Mouse (Mus musculus): Measurements from ENCODE around the gene Eea1.

The Eea1 gene

DNA sequence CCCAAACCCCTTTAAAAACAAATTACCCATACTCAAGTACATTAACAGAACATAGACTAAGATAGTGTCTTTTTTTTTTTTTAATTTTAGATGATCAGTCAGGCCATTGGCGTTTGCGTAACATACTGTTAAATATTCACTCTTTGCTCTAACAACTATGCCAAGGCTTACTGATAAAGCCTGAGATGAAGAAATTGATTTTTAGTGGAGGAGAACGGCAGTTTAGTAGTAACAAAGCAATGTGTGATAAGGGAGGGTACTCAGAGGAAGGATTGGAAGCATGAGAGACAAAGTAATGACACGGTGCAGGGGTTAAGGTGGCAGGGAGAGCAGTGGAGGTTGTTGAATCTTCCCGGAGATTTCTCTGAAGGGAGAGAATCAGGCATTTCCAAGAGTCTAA is 9.7 kb downstream of the Eea1 start:
- DNase-seq: no peak

DNA sequence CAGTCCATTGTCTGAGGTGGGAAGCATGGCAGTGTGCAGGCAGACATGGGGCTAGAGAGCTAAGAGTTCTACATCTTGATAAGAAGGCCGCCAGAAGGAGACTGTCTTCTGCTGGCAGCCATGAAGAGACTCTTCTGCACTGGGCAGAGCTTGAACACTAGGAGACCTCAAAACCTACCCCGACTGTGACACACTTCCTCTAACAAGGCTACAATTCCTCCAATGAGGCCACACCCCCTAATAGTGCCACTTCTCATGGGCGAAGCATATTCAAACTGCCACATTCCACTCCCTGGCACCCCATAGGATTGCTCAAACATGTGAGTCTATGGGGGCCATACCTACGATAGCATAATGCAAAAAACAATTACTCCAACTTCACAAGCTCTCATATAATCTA is 10.3 kb downstream of the Eea1 start:
- no peak for DNase-seq

DNA sequence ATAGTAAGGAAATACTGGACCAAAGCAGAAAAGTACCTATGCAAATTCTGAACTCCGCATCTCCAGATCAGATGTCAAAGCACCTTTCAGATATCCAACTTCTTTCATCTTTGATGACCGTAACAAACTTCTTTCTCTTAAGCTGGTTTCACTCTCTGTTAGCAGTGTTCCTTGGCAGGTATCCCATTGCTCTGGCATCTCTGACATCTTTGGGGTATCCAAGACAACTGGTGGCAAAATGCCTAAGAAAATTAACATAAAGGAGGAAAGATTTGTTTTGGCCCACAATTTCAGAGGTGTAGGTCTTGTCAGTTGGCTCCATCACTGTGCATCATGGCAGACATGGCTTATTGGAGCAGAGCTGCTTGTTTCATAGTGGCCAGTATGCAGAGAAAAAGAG is 10.9 kb downstream of the Eea1 start:
- DNase-seq: no peak

DNA sequence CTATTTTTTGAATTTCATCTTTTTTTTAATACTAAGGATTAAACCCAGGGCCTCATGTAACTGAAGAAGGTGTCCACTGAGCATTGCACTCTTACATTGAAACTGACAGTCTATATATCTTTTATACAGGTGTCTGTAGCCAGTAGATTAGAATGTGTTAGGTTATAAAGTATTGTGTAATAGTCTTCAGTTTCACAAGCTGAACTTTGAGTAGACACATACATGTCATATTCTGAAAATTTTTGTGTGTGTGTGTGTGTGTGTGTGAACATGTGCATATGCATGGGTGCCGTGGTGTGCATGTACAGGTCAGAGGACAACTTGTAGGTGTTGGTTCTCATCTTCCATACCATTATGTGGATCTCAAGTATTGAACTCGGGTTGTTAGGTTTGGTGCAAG is 16.2 kb downstream of the Eea1 start:
- no peak for DNase-seq

DNA sequence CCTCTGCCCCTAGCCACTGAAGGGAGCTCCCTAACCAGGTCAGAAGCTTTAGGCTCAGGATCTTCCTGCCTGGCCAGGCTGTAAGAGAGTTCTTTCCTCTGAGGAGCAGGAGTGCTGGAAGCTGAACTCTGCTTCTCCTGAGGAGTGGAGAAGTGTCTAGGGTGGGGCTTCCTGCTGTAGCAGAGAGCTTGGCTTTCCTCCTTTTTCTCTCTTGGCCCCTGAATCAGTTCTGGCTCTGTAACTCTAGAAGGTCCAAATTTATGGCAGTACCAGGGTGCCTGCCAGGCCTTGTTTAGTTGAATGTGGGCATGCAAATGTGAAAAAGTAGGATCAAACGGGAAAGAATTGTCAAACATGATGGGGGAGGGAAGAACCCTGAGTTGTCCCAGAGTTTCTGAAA is 17.1 kb downstream of the Eea1 start:
- DNase-seq: no peak

DNA sequence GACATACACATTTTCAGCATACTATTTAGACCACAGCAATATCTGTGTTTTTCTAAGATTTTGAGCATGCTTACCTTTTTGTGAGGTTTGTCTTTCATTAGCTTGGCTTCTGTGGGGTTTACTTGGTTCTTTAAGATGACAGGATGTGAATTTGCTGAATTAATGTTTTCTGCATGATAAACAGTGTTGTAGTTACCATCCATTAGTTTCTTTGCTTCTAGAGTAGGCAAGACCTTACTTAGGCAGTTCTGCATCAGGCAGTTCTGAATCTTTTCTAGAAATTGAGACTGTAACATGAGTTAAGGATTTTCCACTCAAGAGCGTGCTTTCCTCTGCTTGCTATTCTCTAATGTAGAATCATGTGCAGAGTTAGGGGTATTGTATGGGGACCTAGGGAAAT is 24.2 kb downstream of the Eea1 start:
- DNase-seq: no peak

DNA sequence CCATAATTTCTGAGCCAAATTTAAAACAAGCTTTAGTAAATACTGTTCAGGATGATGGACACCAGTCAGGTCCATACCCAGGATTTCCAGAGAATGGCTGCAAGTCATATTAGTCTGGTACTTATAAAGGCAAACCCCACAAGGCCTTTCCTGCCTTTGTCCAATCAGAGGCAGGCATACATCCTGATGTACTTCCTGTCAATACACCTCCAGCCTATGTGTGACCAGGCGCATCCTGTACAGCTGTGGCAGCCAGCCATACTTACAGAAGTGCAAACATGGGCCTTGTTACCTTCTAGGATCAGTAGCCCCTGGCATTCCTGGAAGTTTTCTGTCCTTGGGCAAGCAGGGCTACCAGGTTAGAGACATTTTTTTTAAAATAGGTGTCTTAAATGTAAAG is 29.2 kb downstream of the Eea1 start:
- no peak for DNase-seq

DNA sequence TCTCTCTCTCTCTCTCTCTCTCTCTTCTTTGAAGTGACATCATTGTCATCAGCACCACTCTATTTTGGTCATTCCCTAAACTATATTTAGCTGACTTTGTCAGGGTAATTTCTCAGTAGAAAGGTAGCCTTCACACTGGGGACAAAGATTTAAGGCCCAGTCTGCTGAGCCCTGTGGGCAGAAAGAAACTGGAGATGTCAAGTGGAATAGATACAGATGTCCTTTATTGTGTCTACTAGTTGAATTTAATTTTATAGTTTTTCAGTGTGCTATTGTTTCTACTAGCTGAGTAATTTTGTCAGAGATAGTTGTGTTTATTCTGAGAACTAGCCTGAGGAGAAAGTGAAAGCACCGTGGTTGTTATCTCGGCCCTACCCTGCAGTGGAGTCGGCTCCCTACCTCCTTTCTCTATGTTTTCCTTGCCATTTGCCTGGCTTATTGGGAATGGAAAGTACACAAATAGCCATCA is 30.3 kb downstream of the Eea1 start:
- DNase-seq: no peak

DNA sequence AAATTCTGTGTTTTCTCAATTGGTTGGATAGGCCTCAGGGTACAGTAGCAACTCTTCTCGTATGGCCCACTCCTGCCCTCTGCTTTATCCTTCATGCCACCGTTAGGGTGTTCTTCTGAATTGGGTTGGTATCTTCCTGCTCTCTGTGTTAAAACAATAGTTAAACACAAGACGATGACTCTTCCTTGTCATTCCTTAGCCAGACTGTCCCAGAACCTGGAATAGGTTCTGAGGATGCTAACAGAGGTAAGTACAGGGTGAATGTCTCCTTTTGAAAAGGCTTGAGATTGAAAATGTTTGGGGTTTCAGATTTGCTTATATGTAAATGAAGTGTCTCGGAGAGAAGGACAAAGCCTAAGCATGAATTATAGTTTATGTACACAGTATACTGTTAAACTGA is 30.9 kb downstream of the Eea1 start:
- no peak for DNase-seq

DNA sequence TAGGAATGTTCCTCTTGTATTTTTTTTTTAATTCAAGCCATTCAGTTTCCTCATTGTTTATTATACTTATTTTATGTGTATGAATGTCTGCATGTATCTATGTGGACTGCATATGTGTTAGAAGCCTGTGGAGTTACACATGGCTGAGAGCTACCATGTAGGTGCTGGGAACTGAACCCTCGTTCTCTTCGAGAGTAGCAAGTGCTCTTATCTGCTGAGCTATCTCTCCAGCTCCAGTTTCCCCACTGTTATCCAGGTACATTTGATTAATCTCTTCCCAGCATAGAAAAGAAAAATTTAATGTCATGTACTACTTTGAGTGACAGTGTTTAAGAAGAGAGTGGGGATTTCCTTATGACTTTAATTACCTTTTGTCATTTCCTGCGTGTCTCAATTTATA is 31.5 kb downstream of the Eea1 start:
- no peak for DNase-seq

DNA sequence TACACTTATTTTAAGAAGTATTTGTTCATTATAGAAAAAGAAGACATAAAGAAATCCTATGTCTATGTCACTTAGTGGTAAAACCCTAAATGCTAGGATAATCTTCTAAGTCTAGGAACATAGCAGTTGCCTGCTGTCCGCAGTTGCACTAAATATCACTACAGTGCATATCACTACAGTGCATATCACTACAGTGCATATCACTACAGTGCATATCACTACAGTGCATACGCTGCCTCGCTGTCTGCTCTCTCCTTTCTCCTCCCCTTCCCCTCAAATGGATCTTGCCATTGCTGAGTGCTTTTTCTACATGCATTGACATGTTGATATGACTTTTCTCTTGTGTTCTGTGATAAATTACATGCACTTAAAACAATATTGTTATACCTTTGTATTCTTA is 34.0 kb downstream of the Eea1 start:
- DNase-seq: no peak

DNA sequence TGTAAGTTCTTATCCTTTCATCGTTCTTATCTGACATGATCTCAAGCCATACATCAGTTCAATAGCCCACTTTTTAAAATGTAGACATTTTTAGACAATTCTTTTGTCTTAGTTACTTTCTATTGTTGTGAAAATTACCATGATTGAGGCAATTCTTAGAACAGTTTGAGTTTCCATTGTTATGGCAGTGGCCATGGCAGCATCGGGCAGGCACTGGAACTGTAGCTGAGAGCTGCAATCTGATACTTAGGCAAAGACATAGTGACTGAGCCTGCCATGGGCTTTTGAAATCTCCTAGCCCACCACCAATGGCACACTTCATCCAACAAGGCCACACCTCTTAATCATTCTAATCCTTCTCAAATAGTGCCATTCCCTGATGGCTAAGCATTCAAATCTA is 36.3 kb downstream of the Eea1 start:
- no peak for DNase-seq

DNA sequence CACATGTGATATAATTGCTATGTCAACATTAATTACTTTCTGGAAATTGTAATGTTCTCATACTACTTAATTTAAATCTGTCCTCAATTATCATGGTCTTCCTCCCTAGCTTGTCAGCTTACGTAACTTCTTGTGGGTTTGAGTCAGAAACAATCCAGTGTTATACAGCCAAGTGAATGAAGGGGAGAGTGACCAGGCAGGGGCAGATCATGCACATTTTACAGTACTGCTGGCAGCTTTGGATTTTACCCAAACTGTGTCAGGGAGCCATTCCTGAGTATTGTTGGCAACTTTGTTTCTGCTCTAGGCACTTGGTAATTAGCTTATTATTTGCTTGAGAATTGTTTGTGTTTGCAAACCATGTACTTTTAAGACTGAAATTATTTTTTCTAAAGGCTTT is 49.3 kb downstream of the Eea1 start:
- no peak for DNase-seq

DNA sequence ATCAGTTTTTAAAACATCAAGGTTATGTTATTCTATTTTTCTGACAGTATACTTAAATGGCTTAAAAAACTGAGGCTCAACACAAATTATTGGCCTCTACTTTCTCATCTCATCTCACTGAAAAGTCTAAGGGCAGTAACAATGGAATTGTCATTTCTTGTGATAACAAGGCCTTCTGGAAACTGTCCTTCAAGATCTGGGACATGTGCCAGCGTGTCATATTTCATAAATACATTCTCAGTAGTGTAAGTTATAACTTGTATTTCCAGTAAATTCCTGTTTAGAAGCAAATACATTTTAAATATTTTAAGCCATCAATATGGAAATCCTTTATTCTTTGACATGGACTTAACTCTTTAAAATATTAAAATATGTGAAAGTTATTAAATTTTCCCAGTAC is 50.7 kb downstream of the Eea1 start:
- no peak for DNase-seq

DNA sequence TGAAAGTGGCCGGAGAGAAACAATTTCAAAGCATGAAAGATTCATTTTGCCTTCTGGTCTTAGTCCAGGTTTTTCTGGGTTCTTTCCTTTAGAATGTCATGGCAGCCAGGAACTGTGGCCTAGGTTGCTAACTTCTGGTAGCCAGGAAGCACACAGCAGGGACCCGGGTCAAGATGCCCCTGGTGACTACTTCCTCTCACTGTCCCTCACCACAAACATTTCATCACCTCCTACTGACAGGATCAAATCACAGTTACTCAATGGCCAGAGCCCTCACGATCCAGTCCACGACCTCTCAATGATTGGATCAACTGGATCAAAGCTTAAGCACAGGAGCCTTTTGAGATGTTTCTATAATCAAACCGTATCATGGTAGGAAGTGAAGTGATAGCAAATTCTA is 60.5 kb downstream of the Eea1 start:
- no peak for DNase-seq

DNA sequence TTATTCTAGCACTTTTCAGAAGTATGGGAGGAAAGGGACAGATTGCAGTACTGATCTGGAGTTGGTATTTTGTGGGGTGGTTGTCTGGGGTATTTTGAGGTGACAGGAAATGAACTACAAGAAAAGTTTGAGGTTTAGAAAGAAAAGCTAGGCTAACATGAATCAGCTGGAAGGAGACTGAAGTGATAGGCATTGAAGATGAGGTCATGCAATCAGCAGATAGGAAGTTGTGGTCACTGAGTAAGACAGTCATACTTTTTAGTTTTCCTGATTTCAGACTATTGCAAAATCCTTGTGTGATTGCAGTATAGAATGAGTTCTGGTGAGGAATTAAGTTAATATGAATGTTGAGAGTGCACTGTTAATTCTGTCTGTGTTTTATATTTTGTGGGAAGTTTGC is 75.3 kb downstream of the Eea1 start:
- no peak for DNase-seq

DNA sequence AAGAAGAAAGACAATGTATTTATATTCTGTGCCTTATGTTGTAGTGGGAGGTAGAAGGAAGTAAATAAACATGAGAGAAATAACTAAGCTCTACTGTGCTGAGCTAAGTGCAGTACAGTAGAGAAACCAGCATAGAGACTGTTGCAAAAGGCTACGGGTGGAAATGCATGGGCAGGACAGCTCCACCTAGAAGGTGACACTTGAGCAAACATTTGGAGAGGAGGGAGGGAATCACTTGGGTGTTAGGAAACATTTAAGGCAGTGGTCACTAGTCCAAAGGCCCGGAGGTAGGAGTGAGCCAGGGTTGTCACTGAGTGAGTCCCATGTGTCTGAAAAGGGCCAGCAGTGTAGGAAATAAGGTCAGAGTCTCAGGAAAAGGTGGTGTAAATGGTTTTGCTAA is 77.0 kb downstream of the Eea1 start:
- no peak for DNase-seq

DNA sequence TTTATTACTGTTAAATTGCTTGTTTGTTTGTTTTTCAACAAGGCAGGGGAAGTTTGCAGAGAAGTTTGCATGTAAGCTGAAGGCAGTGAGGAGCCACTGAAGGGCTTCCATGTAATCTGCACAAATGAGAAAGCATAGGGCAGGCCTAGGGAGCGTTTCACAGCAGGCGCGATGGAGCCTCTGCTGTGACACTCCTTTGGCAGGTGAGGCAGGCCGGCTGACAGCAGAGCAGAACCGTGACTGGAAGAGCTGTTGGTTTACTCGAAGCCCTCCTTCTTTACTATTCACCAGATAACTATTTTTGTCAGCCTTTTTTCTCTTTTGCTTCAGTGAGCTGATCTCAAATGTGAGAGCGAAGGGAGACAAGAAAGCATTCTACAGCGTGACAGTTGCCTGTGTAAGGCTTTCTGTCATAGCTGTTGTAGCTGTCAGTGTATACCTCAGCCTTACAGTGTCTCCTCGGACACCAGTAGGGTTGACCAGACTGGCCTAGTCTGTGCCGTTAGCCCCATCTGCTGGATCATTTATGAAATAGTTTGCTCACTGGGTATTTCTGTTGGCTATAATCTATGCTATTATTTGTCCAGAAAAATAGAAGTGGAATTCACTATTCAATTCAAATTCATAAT is 93.0 kb downstream of the Eea1 start:
- DNase-seq: peak; percentile 22

DNA sequence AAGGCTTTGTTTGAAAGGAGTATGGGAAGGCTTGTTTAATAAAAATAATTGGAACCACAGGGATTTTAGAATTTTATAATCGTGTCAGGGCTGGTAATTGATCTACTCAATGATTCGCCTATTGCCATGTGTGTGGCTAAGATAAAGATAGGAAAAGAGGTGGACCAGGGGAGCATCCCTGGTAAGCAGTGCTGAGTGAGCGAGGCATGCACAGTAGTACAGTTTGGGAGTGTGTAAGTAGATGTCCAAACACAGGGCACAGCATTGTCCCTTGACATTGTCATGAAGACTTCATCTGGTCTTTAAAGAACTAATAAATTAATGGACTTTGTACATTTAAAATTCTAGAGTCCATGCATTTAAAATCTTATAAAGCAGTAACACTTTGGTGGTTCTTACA is 93.7 kb downstream of the Eea1 start:
- DNase-seq: no peak

DNA sequence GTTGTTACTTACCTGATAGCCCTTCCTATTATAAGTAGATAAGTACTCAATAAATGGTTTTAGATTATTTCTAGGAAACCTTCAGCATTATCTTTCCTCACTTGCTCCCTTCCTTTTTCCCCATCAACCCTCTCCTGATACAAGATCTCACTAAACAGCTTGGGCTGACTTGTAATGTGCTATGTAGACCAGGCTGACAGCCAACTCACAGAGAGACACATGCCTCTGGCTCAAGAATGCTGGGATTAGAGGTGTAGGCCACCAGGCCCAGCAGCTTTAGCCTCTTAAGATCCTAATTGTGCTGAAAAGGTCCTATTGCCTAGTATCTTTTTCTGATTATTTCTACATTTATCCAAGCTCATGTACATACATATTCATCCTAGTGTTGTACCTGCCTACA is 95.5 kb downstream of the Eea1 start:
- DNase-seq: no peak

DNA sequence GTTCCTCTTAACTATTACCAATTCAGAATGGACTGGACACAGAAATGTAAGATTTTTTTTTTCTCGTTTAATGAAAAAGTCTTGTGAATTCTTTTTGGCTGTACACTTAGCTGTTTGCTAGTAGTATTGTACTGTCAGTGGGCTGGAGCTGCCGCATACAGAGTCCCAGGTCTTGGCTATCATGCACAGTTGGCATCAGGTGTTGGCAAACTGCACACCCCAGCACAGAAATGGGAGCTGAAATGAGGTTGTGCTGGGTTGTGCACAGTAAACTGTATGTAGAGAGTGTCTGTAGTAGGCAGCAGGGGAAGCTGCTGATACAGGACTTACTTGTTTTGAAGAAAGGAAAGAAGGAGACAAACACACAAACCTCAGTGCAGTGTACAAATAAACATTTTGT is 103.8 kb downstream of the Eea1 start:
- no peak for DNase-seq

DNA sequence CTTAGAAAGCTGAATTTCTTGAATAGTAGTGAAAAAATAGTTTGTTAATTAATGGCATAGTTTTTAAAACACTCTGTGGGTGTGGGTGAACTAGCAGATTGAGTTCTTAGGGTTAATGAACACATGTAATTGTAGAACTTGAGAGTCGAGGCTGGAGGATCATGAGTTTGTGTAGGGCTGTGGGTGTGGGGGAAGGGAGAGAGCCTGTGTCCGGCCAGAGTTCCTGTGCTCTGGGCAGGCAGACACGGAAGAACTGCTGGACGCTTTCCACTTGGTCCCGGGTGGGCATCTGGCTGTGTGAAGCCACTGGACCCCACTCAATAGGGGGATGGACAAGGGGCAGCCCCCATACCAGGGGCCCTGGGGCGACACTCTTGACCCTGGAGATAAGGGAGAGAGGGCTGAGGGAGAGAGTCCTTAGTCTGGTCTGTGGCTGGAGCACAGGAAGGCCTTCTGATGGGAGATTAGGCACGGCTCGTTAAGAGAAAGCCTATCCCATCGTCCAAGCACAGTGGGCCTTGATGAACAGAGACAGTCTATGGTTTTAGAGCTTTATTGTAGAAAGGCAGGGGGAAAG is 107.6 kb downstream of the Eea1 start:
- DNase-seq: no peak

DNA sequence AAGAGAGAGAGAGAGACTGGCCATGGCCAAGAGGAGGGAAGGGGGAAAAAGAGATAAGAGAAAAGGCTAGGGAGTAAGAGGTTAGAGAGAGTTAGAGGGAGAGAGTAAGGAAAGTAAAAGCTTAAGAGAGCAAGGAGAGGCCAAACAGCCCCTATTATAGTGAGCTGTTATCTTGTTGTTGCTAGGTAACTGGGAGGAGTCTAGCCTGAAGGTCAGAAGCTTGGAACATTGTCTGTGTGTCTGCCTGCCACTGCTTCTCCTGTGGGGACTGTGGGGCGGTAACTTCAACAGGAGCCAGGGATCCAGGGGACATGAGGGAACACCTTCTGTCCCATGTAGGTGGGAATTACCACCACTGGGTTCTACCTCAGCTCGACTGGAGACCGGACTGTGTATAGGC is 108.1 kb downstream of the Eea1 start:
- DNase-seq: no peak

DNA sequence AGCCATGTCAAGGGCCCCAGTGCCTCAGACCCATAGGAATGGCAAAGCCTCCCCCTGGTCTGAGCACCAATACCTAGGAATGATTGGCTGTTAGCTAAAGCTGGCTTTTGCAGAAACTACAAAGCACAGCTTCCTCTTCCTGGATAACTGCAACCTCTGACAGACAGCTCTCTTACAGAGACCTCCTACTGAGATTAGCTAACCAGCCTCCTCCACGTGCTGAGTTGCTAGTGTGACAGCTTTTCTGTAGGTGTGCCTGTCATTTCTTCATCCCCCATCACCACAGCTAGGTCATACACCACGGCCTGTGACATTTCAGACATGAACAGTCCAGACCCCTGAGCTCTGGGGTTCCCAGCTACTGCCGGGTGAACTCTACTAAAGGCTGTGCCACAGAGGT is 126.9 kb downstream of the Eea1 start:
- no peak for DNase-seq

DNA sequence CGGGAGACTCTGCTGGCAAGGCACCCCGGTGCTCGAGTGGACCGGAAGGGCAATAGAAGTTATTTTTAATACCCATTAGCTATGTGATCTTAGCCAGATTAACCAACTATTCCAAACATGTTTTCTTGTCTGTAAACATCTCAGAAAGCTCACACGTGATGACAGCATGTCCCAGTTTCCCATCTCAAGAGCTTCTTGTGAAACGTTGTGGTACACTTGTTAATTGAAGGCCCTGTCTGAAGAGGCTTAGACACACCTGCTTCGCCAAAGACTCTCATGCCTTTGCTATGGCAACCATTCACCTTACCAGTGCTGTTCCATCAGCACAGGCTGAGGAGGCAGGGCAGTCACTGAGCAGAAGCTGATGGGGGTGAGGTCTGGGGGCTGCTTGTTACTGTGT is 133.9 kb downstream of the Eea1 start:
- no peak for DNase-seq

DNA sequence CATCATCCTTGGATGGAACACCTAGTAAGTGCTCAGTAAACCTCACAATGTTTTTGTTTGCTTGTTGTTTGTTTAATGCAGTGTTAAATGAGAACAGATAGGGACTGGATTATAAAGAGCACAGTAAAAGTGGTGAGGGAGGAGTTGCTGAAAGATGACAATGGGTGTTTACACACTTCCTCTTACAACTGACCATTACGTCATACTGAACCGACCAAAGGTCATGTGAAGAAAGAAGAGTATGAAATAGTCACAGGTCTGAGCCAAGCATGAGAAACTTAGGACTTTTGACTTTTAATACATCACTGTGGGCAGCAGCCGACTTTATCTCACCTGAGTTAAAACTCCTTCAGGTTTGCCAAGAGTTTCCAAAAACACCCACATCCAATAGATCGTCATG is 135.0 kb downstream of the Eea1 start:
- no peak for DNase-seq
